Mouse (Mus musculus): ENCODE results near the gene Mbd3.

- no peak for TF ChIP-seq CTCF (IDR thresholded peaks at IDR 0.05; ENCODE audit: insufficient read depth, low read depth, low read length)
- no peak for TF ChIP-seq POLR2A (IDR thresholded peaks at IDR 0.05; ENCODE audit: insufficient read depth, low read depth, low read length)
Observed at GRCm38 (mm10) chr10:80357994-80358639, 41.2 kb downstream of the Mbd3 start.
